Mouse (Mus musculus) neural tube, embryonic 12.5 days (tissue): ENCODE measurements around the gene Mpzl1. TPM values are rescaled to one million over a fixed set of nuclear protein-coding genes. Genes with fewer than 3 reads are reported as not detected.

ENCODE experiments used
- ATAC-seq: fragments of 200-750 bp; cut with Nextera tagmentation; 2 replicates; pipeline ENCODE4 v1.8.0; 2017; ENCODE audit warnings: low read depth, mild to moderate bottlenecking, moderate TSS enrichment, moderate library complexity; ENCODE audit not compliant: low FRiP score
- H3K27ac ChIP-seq: fragments of 300-500 bp; sonication (generic); 2 replicates; pipeline ENCODE4 v1.5.1; 2016
- H3K27me3 ChIP-seq: fragments of 300-500 bp; sonication (generic); replicated peaks from 2 replicates; pipeline ENCODE4 v1.6.1; 2016; ENCODE audit warnings: mild to moderate bottlenecking
- H3K36me3 ChIP-seq: fragments of 300-500 bp; sonication (generic); 2 replicates; pipeline ENCODE4 v1.6.1; 2016; ENCODE audit warnings: mild to moderate bottlenecking
- H3K4me1 ChIP-seq: fragments of 300-500 bp; sonication (generic); 2 replicates; pipeline ENCODE4 v1.6.1; 2016
- H3K4me2 ChIP-seq: fragments of 300-500 bp; sonication (generic); replicated peaks from 2 replicates; pipeline ENCODE4 v1.6.1; 2016; ENCODE audit warnings: mild to moderate bottlenecking
- H3K4me3 ChIP-seq: fragments of 300-500 bp; sonication (generic); 2 replicates; pipeline ENCODE4 v1.5.1; 2016
- H3K9ac ChIP-seq: fragments of 300-500 bp; sonication (generic); 2 replicates; pipeline ENCODE4 v1.6.1; 2016; ENCODE audit warnings: mild to moderate bottlenecking
- H3K9me3 ChIP-seq: fragments of 300-500 bp; sonication (generic); 2 replicates; pipeline ENCODE4 v1.6.1; 2016; ENCODE audit warnings: mild to moderate bottlenecking
- WGBS: fragments of 180-500 bp; shearing (Covaris S2); methylation state at CpG from one replicate; pipeline ENCODE4 v1.1.7; 2016; 5-methylcytosine and 5-hydroxymethylcytosine counted together
- polyA plus RNA-seq: library from polyadenylated mRNA; unstranded; fragments of >200 nt; fragmentation: Nextera tagmentation; extraction: Ambion mirVana; gene quantifications from 2 replicates; pipeline ENCODE4 v1.2.1, GENCODE M21; 2016

Gene Mpzl1
- polyA plus RNA-seq, 1 experiment from 2014 or later, result 147 TPM

DNA sequence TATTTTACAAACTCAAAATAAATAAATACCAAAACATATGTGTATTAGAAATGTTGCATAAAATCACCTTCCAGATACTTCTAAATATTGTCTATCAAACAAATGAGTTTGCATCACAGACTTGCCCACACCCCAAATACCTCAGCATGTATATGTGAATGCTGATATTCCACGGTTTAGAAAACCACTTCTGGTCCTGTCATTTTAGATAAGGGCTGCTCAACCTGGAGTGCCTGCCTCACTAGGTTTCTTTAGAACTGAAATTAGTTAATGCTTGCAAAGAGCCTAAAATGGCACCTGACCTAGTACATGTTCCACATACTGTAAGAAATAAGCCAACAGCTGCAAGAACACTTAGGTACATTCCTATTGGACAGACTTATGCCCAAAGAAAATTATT lies 5.7 kb downstream of the Mpzl1 start:
- H3K4me1 ChIP-seq, result peaks cover 29% of the 10 kb centered on the region
- 98% methylated on average over 1 of the region's 1 CpGs for WGBS

GRCm38 (mm10) chr1:165625896-165626295 lies 8.4 kb downstream of the Mpzl1 start:
- 72% methylated on average over 5 of the region's 5 CpGs for WGBS

More for the DNA sequence above, 5.7 kb downstream of the Mpzl1 start:
- no peak overlapping the region for H3K4me3 ChIP-seq
- no peak overlapping the region for H3K4me2 ChIP-seq
- no peak overlapping the region for H3K27ac ChIP-seq
- no peak overlapping the region for H3K9ac ChIP-seq
- H3K36me3 ChIP-seq, result no peaks in the 10 kb centered on the region
- no peak for ATAC-seq
- H3K9me3 ChIP-seq, result no peaks in the 10 kb centered on the region
- H3K27me3 ChIP-seq, result no peaks in the 10 kb centered on the region

DNA sequence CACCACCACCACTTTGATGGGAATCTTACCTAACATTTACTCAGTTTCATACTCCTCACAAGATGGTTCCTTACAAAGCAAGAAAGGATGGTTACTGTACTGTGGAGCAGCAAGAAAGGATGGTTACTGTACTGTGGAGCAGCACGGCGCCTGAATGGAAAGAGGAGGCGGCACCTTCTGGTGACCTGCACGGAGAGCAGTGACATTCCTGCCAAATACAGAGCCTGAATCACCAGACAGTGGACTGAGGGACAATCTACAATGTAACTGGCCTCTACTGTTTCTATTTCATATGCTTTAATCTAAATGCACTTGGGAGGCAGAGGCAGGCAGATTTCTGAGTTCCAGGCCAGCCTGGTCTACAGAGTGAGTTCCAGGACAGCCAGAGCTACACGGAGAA lies 9.3 kb downstream of the Mpzl1 start:
- no peaks in the 10 kb centered on the region for H3K27me3 ChIP-seq
- WGBS, result 89% methylated on average over 5 of the region's 5 CpGs

More at GRCm38 (mm10) chr1:165625896-165626295, 8.4 kb downstream of the Mpzl1 start:
- ATAC-seq, result no peak
- H3K4me3 ChIP-seq, result no peak overlapping the region
- no peak overlapping the region for H3K9ac ChIP-seq
- H3K4me2 ChIP-seq, result no peak overlapping the region
- H3K36me3 ChIP-seq, result no peaks in the 10 kb centered on the region
- no peak overlapping the region for H3K27ac ChIP-seq
- H3K27me3 ChIP-seq, result no peaks in the 10 kb centered on the region
- peaks cover 15% of the 10 kb centered on the region for H3K4me1 ChIP-seq
- no peaks in the 10 kb centered on the region for H3K9me3 ChIP-seq

DNA sequence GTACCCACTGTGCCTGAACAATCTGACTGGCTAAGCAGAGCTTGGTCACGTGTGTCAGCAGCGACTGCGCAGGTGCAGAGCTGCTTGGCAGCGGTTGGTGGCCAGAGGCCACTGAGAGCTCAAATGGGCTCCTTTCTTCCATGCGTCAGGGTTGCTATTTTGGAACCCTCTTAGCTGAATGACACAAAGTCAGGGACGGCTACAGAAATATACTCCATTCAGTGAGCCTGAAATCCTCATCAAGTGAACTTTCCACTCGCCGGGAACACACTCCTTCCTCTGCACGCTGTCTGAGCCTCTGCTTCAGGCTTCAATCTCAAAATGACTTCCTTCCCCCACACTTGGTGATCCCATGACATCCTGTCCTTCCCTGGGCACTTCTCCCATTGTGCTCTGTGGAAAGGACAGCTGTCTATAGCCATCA lies 16.1 kb downstream of the Mpzl1 start:
- Histone ChIP-seq H3K27me3 (no peaks in the 10 kb centered on the region), H3K4me3 (no peak overlapping the region), H3K9ac (no peak overlapping the region), H3K36me3 (peaks cover 14% of the 10 kb centered on the region), H3K9me3 (peaks cover 9% of the 10 kb centered on the region; the same call in 1 of the 2 replicates), H3K4me2 (no peak overlapping the region), H3K4me1 (peaks cover 17% of the 10 kb centered on the region), H3K27ac (no peak overlapping the region)
- ATAC-seq, result peak; percentile 15; the same call in 1 of the 2 replicates
- WGBS, result 62% methylated on average over 9 of the region's 9 CpGs

More for the DNA sequence above, 9.3 kb downstream of the Mpzl1 start:
- Histone ChIP-seq H3K36me3 (no peaks in the 10 kb centered on the region), H3K4me3 (no peak overlapping the region), H3K27ac (no peak overlapping the region), H3K9ac (no peak overlapping the region), H3K9me3 (no peaks in the 10 kb centered on the region), H3K4me2 (no peak overlapping the region), H3K4me1 (peaks cover 11% of the 10 kb centered on the region)
- ATAC-seq, result no peak

DNA sequence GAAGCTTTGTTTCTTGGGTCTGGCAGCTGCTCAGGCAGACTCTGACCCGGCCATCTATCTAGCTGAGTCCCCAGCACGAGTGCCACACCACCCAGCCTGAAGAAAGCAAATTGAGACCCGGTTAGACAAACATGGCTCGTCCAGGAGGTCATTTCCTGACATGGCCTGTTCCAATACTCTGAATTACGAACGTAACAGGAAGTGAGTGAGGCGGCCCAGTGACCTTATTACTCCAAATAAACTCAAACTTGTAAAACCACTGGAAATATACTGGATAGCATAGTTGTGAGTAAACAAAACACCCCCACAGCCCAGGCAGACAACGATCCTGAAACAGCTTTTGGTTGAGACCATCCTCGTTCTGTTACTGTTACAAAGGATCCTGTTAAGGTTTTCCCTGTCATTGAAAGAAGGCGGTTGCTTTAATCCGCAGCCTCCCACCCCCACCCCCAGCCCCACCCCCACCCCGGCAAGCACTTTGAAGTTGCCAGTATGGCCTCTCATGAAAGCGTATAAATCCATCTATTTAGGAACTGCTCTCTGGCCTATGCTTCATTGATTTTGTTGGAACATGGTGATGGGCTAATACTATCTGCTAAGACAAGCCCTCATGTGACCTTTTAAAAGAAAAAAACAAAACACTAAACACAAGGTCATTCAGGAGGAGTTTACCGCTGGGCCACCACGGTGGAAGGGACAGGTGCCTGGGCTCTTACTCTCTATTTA lies 17.0 kb downstream of the Mpzl1 start:
- no peak overlapping the region for H3K4me3 ChIP-seq
- 13% methylated on average over 15 of the region's 15 CpGs for WGBS
- H3K4me2 ChIP-seq, result peak overlapping the region; percentile 27
- peak; percentile 34 for ATAC-seq
- H3K36me3 ChIP-seq, result peaks cover 14% of the 10 kb centered on the region
- peaks cover 17% of the 10 kb centered on the region for H3K4me1 ChIP-seq
- H3K27me3 ChIP-seq, result no peaks in the 10 kb centered on the region
- H3K9me3 ChIP-seq, result peaks cover 9% of the 10 kb centered on the region; the same call in 1 of the 2 replicates
- H3K27ac ChIP-seq, result no peak overlapping the region
- no peak overlapping the region for H3K9ac ChIP-seq

DNA sequence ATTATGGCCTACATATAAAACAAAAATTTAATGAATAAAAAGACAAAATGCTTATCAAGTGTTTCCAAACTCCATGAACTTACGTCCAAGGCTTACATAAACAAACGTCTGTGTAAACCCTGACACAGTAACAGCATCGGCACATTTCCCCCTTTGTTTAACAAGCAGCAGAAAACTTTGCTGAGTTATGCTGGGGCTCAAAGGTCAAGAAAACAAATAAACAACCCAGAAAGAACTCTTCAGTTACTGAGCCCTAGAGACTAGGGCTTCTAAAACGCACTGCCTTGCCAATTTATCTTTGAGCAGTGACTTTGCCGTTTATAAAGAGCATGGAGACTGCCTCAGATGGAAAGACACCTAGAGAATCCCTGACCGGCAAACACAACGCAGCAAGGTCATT lies 17.7 kb downstream of the Mpzl1 start:
- Histone ChIP-seq H3K9ac (no peak overlapping the region), H3K27ac (no peak overlapping the region), H3K36me3 (peaks cover 14% of the 10 kb centered on the region), H3K4me3 (no peak overlapping the region), H3K27me3 (no peaks in the 10 kb centered on the region), H3K9me3 (peaks cover 9% of the 10 kb centered on the region; the same call in 1 of the 2 replicates), H3K4me2 (no peak overlapping the region), H3K4me1 (peaks cover 17% of the 10 kb centered on the region)
- ATAC-seq, result no peak
- WGBS, result 41% methylated on average over 7 of the region's 7 CpGs

DNA sequence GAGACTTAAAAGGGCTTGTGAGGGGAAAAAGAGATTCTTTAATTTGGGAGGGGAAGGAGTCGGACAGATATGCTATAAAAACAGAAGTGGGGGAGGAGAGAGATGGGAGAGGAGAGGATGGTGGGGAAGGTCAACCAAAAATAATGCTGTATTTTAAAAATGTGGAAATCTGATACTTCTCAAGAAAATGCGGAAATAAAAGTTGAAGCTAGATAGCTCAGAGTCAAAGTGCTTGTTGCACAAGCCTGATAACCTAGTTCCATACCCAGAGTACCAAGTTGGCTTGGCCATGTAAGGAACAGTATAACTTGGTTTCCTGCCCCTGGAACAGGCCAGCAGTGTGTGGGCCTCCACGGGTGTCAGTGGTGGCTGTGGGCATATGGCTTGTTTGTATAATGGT lies 19.5 kb downstream of the Mpzl1 start:
- peaks cover 22% of the 10 kb centered on the region for H3K4me1 ChIP-seq
- no peak overlapping the region for H3K4me3 ChIP-seq
- WGBS, result 93% methylated on average over 3 of the region's 3 CpGs
- peaks cover 14% of the 10 kb centered on the region for H3K36me3 ChIP-seq
- no peak overlapping the region for H3K27ac ChIP-seq
- H3K9ac ChIP-seq, result no peak overlapping the region
- peaks cover 9% of the 10 kb centered on the region; the same call in 1 of the 2 replicates for H3K9me3 ChIP-seq
- no peak overlapping the region for H3K4me2 ChIP-seq
- no peak for ATAC-seq
- H3K27me3 ChIP-seq, result no peaks in the 10 kb centered on the region

- Histone ChIP-seq H3K4me2 (no peak overlapping the region), H3K27ac (no peak overlapping the region), H3K4me3 (no peak overlapping the region), H3K4me1 (peaks cover 22% of the 10 kb centered on the region), H3K27me3 (no peaks in the 10 kb centered on the region), H3K9ac (no peak overlapping the region), H3K9me3 (peaks cover 9% of the 10 kb centered on the region; the same call in 1 of the 2 replicates), H3K36me3 (peaks cover 14% of the 10 kb centered on the region)
- ATAC-seq, result no peak
- WGBS, result 72% methylated on average over 4 of the region's 4 CpGs
Observed at GRCm38 (mm10) chr1:165613926-165614325, 20.4 kb downstream of the Mpzl1 start.

GRCm38 (mm10) chr1:165612714-165613113 lies 21.6 kb downstream of the Mpzl1 start:
- WGBS, result 72% methylated on average over 5 of the region's 5 CpGs

DNA sequence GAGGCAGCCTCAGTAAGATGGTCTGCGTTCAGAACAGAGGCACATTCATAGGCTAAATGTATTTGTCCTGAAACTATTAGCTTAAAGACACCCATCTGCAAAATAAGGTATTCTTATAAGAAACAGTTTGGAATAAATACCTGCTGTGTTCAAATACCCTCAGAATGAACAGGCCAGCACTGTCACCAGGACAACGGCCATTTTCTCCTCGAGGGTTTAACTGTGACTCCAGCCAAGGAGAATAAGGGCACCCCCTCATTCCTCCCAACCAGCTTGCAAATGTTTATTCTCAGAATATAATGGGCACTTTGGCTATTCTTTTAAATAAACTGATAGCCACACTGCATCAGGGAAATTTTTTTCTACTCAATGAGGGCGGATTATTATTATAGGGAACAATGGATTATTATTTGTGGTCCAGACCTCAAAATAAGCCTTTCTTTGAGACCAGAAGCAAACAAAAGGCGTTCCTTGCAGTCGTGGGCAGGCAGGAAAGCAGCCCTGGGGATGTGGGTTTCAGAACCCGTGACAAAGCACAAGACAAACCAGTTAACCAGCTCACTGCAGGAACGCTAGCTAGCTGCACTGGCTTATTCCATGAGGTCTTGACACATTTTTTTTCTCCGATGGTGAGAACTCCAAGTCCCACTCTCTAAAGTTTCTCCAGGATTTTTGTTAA lies 23.9 kb downstream of the Mpzl1 start:
- 0 out of 2 replicates have a peak, but pooled peaks cover 4% of the 10 kb centered on the region for H3K9me3 ChIP-seq
- peaks cover 35% of the 10 kb centered on the region for H3K36me3 ChIP-seq
- H3K4me2 ChIP-seq, result peak overlapping the region; percentile 9; the same call in 1 of the 2 replicates
- no peak overlapping the region for H3K9ac ChIP-seq
- H3K4me3 ChIP-seq, result no peak overlapping the region
- peaks cover 7% of the 10 kb centered on the region; the same call in 1 of the 2 replicates for H3K4me1 ChIP-seq
- WGBS, result 46% methylated on average over 9 of the region's 9 CpGs
- no peak overlapping the region for H3K27ac ChIP-seq
- ATAC-seq, result no peak
- H3K27me3 ChIP-seq, result no peaks in the 10 kb centered on the region

More at GRCm38 (mm10) chr1:165612714-165613113, 21.6 kb downstream of the Mpzl1 start:
- H3K36me3 ChIP-seq, result peaks cover 20% of the 10 kb centered on the region
- H3K9ac ChIP-seq, result no peak overlapping the region
- ATAC-seq, result no peak
- H3K27me3 ChIP-seq, result no peaks in the 10 kb centered on the region
- peaks cover 9% of the 10 kb centered on the region; the same call in 1 of the 2 replicates for H3K9me3 ChIP-seq
- no peak overlapping the region for H3K4me3 ChIP-seq
- H3K4me1 ChIP-seq, result peaks cover 14% of the 10 kb centered on the region
- H3K4me2 ChIP-seq, result no peak overlapping the region
- H3K27ac ChIP-seq, result no peak overlapping the region

GRCm38 (mm10) chr1:165609495-165610320 lies 24.6 kb downstream of the Mpzl1 start:
- no peak overlapping the region for H3K4me2 ChIP-seq
- WGBS, result 54% methylated on average over 7 of the region's 7 CpGs

More at GRCm38 (mm10) chr1:165609495-165610320, 24.6 kb downstream of the Mpzl1 start:
- Histone ChIP-seq H3K27me3 (no peaks in the 10 kb centered on the region), H3K4me1 (peaks cover 7% of the 10 kb centered on the region; the same call in 1 of the 2 replicates), H3K4me3 (no peak overlapping the region), H3K27ac (no peak overlapping the region), H3K9ac (no peak overlapping the region), H3K9me3 (no peaks in the 10 kb centered on the region), H3K36me3 (peaks cover 34% of the 10 kb centered on the region)
- ATAC-seq, result no peak
